Comparison of ENCODE assay signal across 16 mouse cellular contexts in the genomic region with DNA sequence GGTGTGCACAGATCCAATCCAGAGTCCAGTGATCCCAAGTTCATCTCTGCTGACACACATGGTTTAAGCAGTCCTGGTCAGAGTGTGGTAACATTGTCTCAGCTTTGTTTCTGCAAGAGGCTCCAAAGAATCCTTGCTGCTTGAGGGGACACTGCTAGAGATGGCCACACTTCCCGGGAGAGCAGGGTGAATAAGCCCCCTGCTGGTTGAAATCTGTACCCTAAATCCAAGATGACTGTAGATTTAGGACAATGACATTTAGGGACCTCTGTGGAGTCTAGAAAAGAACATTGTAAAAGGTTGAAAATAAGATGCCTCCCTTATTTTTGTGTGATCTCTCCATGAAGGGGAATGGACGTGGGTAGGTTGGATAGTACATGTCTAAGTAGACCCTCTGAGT. TPM values are rescaled to one million over a fixed set of nuclear protein-coding genes. Genes with fewer than 3 reads are reported as not detected.
A peak's percentile ranks its signal among the peaks of the same experiment; 100 is the strongest.
DNase-seq lines count a peak whose midpoint lies in the region; ATAC-seq and TF ChIP-seq lines count a peak whose summit lies in the region.
"Had no signal": no experiment of that assay in that cellular context is flagged by ENCODE, and none has a peak within 500 bp of the region (broad histone marks: within the 10 kb centered on the region; RNA-seq: fewer than 3 reads in every experiment).

No protein-coding gene starts in this region.

- in situ Hi-C loops in CH12.LX (cut with MboI; ENCODE audit: low pct_ligation_motif_present, low pct_unique_long_range_greater_than_20kb, low sequenced_read_pairs): no loop called here

- dilution Hi-C loops in CH12.LX (cut with MboI; ENCODE audit: extremely low pct_ligation_motif_present, extremely low pct_unique_long_range_greater_than_20kb, low sequenced_read_pairs): no loop called here

- no peak overlapping the region for H3K4me3 ChIP-seq in forebrain, embryonic 14.5 days (ENCODE audit: low read depth, low read length)
- no peak overlapping the region for H3K4me3 ChIP-seq in forebrain, embryonic 13.5 days
- no peak overlapping the region for H3K4me3 ChIP-seq in left cerebral cortex, adult 2 months
- no peak overlapping the region for H3K4me3 ChIP-seq in CH12.LX (replicated peaks in 1 of 3; ENCODE audit: low read depth in 2 of 3, low read length in 2 of 3, poor library complexity in 1 of 3)
- H3K4me3 ChIP-seq: embryonic facial prominence, embryonic 15.5 days; liver, embryonic 13.5 days; midbrain, embryonic 12.5 days; neural tube, embryonic 12.5 days had no signal

- peak; percentile 9 for DNase-seq in forebrain, embryonic 14.5 days (ENCODE audit: low spot score)
- no peak for DNase-seq in left cerebral cortex, adult 2 months (ENCODE audit: extremely low spot score in 1 of 2, low spot score in 2 of 2)
- no peak for DNase-seq in left cerebral cortex, adult 11 months (ENCODE audit: low spot score)
- DNase-seq in CH12.LX (ENCODE audit: extremely low read depth): peak; percentile 17
- DNase-seq in yolk sac, embryonic 10.5 days (ENCODE audit: low spot score): no peak
- no peak for DNase-seq in left cerebral cortex, adult 18-20 months (ENCODE audit: low spot score in 2 of 2)
- DNase-seq: adrenal gland, postnatal 10 days; cerebellum, adult 18-20 months; kidney, postnatal 25 days; liver, embryonic 13.5 days had no signal

- H3K27ac ChIP-seq in forebrain, embryonic 14.5 days (ENCODE audit: low read depth, low read length): no peak overlapping the region
- H3K27ac ChIP-seq in forebrain, embryonic 13.5 days: no peak overlapping the region
- no peak overlapping the region for H3K27ac ChIP-seq in left cerebral cortex, adult 2 months
- H3K27ac ChIP-seq in CH12.LX (ENCODE audit: insufficient read depth, low read depth): no peak overlapping the region
- H3K27ac ChIP-seq: embryonic facial prominence, embryonic 15.5 days; liver, embryonic 13.5 days; midbrain, embryonic 12.5 days; neural tube, embryonic 12.5 days had no signal

- H3K27me3 ChIP-seq in forebrain, embryonic 14.5 days (replicated peaks; ENCODE audit: control insufficient read depth, insufficient read depth, low read length): no peaks in the 10 kb centered on the region
- no peaks in the 10 kb centered on the region for H3K27me3 ChIP-seq in forebrain, embryonic 13.5 days
- H3K27me3 ChIP-seq in CH12.LX (replicated peaks): no peaks in the 10 kb centered on the region
- H3K27me3 ChIP-seq: embryonic facial prominence, embryonic 15.5 days; liver, embryonic 13.5 days; midbrain, embryonic 12.5 days; neural tube, embryonic 12.5 days had no signal

- H3K9me3 ChIP-seq in forebrain, embryonic 14.5 days (replicated peaks; ENCODE audit: control insufficient read depth, low read length): no peaks in the 10 kb centered on the region
- H3K9me3 ChIP-seq in forebrain, embryonic 13.5 days (replicated peaks): no peaks in the 10 kb centered on the region
- H3K9me3 ChIP-seq in CH12.LX (replicated peaks; ENCODE audit: low read length): no peaks in the 10 kb centered on the region
- H3K9me3 ChIP-seq: embryonic facial prominence, embryonic 15.5 days; liver, embryonic 13.5 days; midbrain, embryonic 12.5 days; neural tube, embryonic 12.5 days had no signal

- TF ChIP-seq EP300 in CH12.LX (IDR thresholded peaks at IDR 0.05; ENCODE audit: low read length): no peak

- ATAC-seq in forebrain, embryonic 14.5 days: no peak
- ATAC-seq in forebrain, embryonic 13.5 days: no peak
- ATAC-seq in granulocyte monocyte progenitor cell, adult 5-6 weeks (replicated peaks; ENCODE audit: poor library complexity, severe bottlenecking): peak; percentile 58
- ATAC-seq: hindbrain, embryonic 16.5 days had no signal

- TF ChIP-seq POLR2A in CH12.LX (IDR thresholded peaks at IDR 0.05; ENCODE audit: low read depth, low read length): no peak

- H3K4me2 ChIP-seq in forebrain, embryonic 14.5 days (ENCODE audit: low read length): no peak overlapping the region
- H3K4me2 ChIP-seq in forebrain, embryonic 13.5 days: no peak overlapping the region
- 0 out of 2 replicates have a peak overlapping the region, but pooled peaks have one; percentile 11 for H3K4me2 ChIP-seq in CH12.LX (ENCODE audit: insufficient read depth, low read depth, poor library complexity, severe bottlenecking)
- H3K4me2 ChIP-seq: embryonic facial prominence, embryonic 15.5 days; liver, embryonic 13.5 days; midbrain, embryonic 12.5 days; neural tube, embryonic 12.5 days had no signal

- intact Hi-C loops in left cerebral cortex, adult 2 months (cut with DNase I): no loop called here

- WGBS in forebrain, embryonic 14.5 days: 45% methylated on average over 2 of the region's 2 CpGs
- WGBS in forebrain, embryonic 13.5 days: 58% methylated on average over 2 of the region's 2 CpGs

- peak; percentile 30 for TF ChIP-seq RAD21 in CH12.LX (IDR thresholded peaks at IDR 0.05; ENCODE audit: low read depth, low read length)

- H3K36me3 ChIP-seq in forebrain, embryonic 14.5 days (ENCODE audit: control insufficient read depth, insufficient read depth, low read length): no peaks in the 10 kb centered on the region
- H3K36me3 ChIP-seq in forebrain, embryonic 13.5 days (ENCODE audit: poor library complexity, severe bottlenecking): no peaks in the 10 kb centered on the region
- H3K36me3 ChIP-seq in CH12.LX (replicated peaks in 1 of 2; ENCODE audit: control insufficient read depth in 1 of 2, insufficient read depth in 1 of 2, low read length in 1 of 2): no peaks in the 10 kb centered on the region
- H3K36me3 ChIP-seq: embryonic facial prominence, embryonic 15.5 days; liver, embryonic 13.5 days; midbrain, embryonic 12.5 days; neural tube, embryonic 12.5 days had no signal

- H3K4me1 ChIP-seq in forebrain, embryonic 14.5 days (ENCODE audit: control insufficient read depth, insufficient read depth, low read length): no peaks in the 10 kb centered on the region
- no peaks in the 10 kb centered on the region for H3K4me1 ChIP-seq in forebrain, embryonic 13.5 days
- H3K4me1 ChIP-seq in CH12.LX (ENCODE audit: control insufficient read depth in 1 of 2, insufficient read depth in 2 of 2): peaks cover 3 to 5% of the 10 kb centered on the region in 2 experiments; a peak in 2 of 4 replicates
- H3K4me1 ChIP-seq: embryonic facial prominence, embryonic 15.5 days; liver, embryonic 13.5 days; midbrain, embryonic 12.5 days; neural tube, embryonic 12.5 days had no signal

- TF ChIP-seq CTCF in left cerebral cortex, adult 2 months (IDR thresholded peaks at IDR 0.05): peak; percentile 30
- TF ChIP-seq CTCF in CH12.LX (conservative IDR thresholded peaks at IDR 0.05 in 1 of 2, IDR thresholded peaks at IDR 0.05 in 1 of 2; ENCODE audit: low read depth in 2 of 2, low read length in 2 of 2): peak in 1 of 2 experiments; percentile 59; a peak in 3 of 4 replicates

- no peak overlapping the region for H3K9ac ChIP-seq in forebrain, embryonic 14.5 days (ENCODE audit: low read length)
- no peak overlapping the region for H3K9ac ChIP-seq in forebrain, embryonic 13.5 days
- no peak overlapping the region for H3K9ac ChIP-seq in CH12.LX (ENCODE audit: insufficient read depth, low read depth)
- H3K9ac ChIP-seq: embryonic facial prominence, embryonic 15.5 days; liver, embryonic 13.5 days; midbrain, embryonic 12.5 days; neural tube, embryonic 12.5 days had no signal

- no peaks in the 10 kb centered on the region for H3K79me2 ChIP-seq in CH12.LX (replicated peaks; ENCODE audit: control insufficient read depth, extremely low read depth, insufficient read depth, poor library complexity, severe bottlenecking)

TF ChIP-seq in CH12.LX, 34 proteins besides CTCF, POLR2A, EP300 and RAD21:
- TF ChIP-seq SMC3 (IDR thresholded peaks at IDR 0.05; ENCODE audit: low read depth, low read length): peak; percentile 46
- TF ChIP-seq JUN (IDR thresholded peaks at IDR 0.05; ENCODE audit: insufficient read depth, low read depth, low read length): no peak

RNA-seq across cellular contexts. Expression of gene Zbtb24, which starts 56.6 kb away (rescaled TPM):
- polyA plus RNA-seq in forebrain, embryonic 14.5 days (2014; fragmentation: Nextera tagmentation; extraction: Ambion mirVana): 18.8 and 22.9 TPM in 2 replicates
- 19.1 and 19.8 TPM in 2 replicates for polyA plus RNA-seq in forebrain, embryonic 13.5 days (2015; fragmentation: Nextera tagmentation; extraction: Ambion mirVana)
- total RNA-seq in left cerebral cortex, adult 2 months (2021): 10 to 100 TPM; 19.6 to 21.2 TPM
- 11.4 and 11.7 TPM in 2 replicates for total RNA-seq in CH12.LX (2012; rRNA removed)
- total RNA-seq in CH12.LX (2014; rRNA removed): 14.3 and 15.2 TPM in 2 replicates
- 10.5 and 11.8 TPM in 2 replicates for polyA plus RNA-seq in CH12.LX (2012; ENCODE audit: insufficient read length, low read depth)
- 11.4 and 14.1 TPM in 2 replicates for total RNA-seq in granulocyte monocyte progenitor cell, adult 5-6 weeks (2014; fragmentation: Nextera tagmentation)
- total RNA-seq in granulocyte monocyte progenitor cell, adult 5-6 weeks (2017): 17.2 and 18.1 TPM in 2 replicates
- total RNA-seq in left cerebral cortex, adult 18-20 months (2021): 10 to 100 TPM; 19.1 to 19.8 TPM

Comparison
In these comparisons a context has a peak if more than half of its experiments do, and no peak if none do; other contexts are left out.
1. DNase-seq: peak in forebrain, embryonic 14.5 days (single experiment) and CH12.LX (single experiment); none in left cerebral cortex, adult 2 months (0 of 2), left cerebral cortex, adult 11 months (single experiment), yolk sac, embryonic 10.5 days (single experiment) and left cerebral cortex, adult 18-20 months (0 of 2).